Mouse (Mus musculus): ENCODE measurements around the gene Osbpl9. TPM values are rescaled to one million over a fixed set of nuclear protein-coding genes. Genes with fewer than 3 reads are reported as not detected.

The Osbpl9 gene
- polyA plus RNA-seq, 2 experiments: 17.7 to 25.4 TPM

DNA sequence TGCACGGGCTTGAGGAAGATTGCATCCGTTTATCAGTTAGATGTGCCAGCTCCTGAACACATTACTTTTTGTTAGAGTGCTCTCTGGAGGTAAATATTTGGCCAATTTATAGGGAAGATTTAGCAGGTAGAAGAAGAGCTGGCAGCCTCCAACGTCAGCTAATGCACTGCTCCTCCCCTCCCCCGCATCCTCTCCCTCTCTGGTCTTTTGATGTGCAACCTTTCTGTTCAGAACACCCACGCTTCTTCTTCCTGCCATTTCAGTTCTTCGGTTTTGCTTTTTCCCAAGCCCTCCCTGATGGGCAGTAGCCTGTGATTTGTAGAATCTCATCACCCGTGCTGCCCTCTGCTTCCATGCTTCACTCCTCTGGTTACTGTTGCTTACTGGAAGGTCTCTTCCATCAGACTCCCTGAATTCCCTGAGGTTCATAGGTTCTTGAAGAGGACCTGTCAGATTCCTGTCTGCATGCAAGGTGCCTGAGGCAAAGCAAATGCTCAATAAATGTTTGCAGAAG, 27.8 kb upstream of the Osbpl9 start:
- Histone ChIP-seq H3K27me3 (ENCODE audit: control insufficient read depth, insufficient read depth, low read length) (no peaks in the 10 kb centered on the region), H3K4me1 (replicated peaks; ENCODE audit: control insufficient read depth in 2 of 2, insufficient read depth in 2 of 2, low read length in 1 of 2) (peaks cover 0 to 3% of the 10 kb centered on the region in 2 experiments; a peak in 1 of 4 replicates), H3K9me3 (ENCODE audit: control insufficient read depth, low read length) (no peaks in the 10 kb centered on the region), H3K27ac (no peak overlapping the region), H3K9ac (replicated peaks) (no peak overlapping the region), H3K36me3 (replicated peaks; ENCODE audit: control insufficient read depth, insufficient read depth, low read depth) (no peaks in the 10 kb centered on the region), H3K4me3 (ENCODE audit: insufficient read depth in 1 of 2, low read depth in 2 of 2, low read length in 2 of 2) (no peak overlapping the region), H3K4me2 (ENCODE audit: low read depth) (no peak overlapping the region)
- DNase-seq (ENCODE audit: low read depth in 3 of 3, low spot score in 3 of 3): no peak
- no peak for ATAC-seq (ENCODE audit: insufficient read depth)
- 42% methylated on average over 7 of the region's 7 CpGs for WGBS (ENCODE audit: insufficient replicate concordance)
- no peak for TF ChIP-seq CTCF (IDR thresholded peaks at IDR 0.05; ENCODE audit: low read depth)
- no peak for TF ChIP-seq EP300 (IDR thresholded peaks at IDR 0.05; ENCODE audit: low read depth)

DNA sequence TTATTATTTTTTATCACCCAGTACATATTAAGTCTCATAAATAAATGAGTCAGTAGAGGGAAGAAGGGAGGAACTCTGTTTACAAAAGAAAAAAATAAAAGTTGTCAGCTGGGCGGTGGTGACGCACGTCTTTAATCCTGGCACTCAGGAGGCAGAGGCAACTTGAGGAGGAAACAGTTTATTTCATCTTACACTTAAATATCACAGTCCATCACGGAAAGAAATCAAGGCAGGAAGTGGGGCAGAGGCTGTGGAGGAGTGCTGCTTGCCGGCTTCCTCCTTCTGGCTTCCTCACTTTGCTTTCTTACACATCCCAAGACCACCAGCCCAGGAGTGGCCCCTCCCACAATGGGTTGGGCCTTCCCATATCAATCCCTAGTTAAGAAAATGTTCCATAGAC, 24.0 kb upstream of the Osbpl9 start:
- no peak overlapping the region for H3K27ac ChIP-seq
- H3K27me3 ChIP-seq (ENCODE audit: control insufficient read depth, insufficient read depth, low read length): no peaks in the 10 kb centered on the region
- no peak overlapping the region for H3K4me2 ChIP-seq (ENCODE audit: low read depth)
- no peaks in the 10 kb centered on the region for H3K36me3 ChIP-seq (replicated peaks; ENCODE audit: control insufficient read depth, insufficient read depth, low read depth)
- H3K4me1 ChIP-seq (replicated peaks; ENCODE audit: control insufficient read depth in 2 of 2, insufficient read depth in 2 of 2, low read length in 1 of 2): peaks cover 0 to 3% of the 10 kb centered on the region in 2 experiments; a peak in 1 of 4 replicates
- H3K4me3 ChIP-seq (ENCODE audit: insufficient read depth in 1 of 2, low read depth in 2 of 2, low read length in 2 of 2): no peak overlapping the region
- no peak for ATAC-seq (ENCODE audit: insufficient read depth)
- no peak overlapping the region for H3K9ac ChIP-seq (replicated peaks)
- TF ChIP-seq CTCF (IDR thresholded peaks at IDR 0.05; ENCODE audit: low read depth) (no peak), EP300 (IDR thresholded peaks at IDR 0.05; ENCODE audit: low read depth) (no peak)
- DNase-seq (ENCODE audit: low read depth in 3 of 3, low spot score in 3 of 3): no peak
- WGBS (ENCODE audit: insufficient replicate concordance): 32% methylated on average over 5 of the region's 5 CpGs
- no peaks in the 10 kb centered on the region for H3K9me3 ChIP-seq (ENCODE audit: control insufficient read depth, low read length)

DNA sequence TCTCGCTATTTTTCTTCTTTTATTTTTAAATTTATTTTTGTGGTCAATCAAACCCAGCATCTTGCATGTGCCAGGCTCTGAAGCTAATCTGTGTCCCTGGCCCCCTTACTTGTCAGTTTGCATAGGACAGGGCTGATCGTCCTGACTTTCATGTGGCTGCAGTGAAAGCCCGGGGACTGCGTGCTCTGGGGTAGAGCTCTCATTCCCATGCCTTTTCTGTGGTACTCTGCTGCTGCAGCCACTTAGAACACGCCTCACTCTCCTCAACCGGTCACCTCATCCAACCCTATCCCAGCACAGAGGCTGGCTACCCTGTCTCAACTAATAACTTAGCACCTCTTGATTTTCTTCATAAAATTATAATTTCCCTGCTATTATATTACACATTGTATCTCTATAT, 23.5 kb upstream of the Osbpl9 start:
- no peaks in the 10 kb centered on the region for H3K27me3 ChIP-seq (ENCODE audit: control insufficient read depth, insufficient read depth, low read length)
- no peaks in the 10 kb centered on the region for H3K36me3 ChIP-seq (replicated peaks; ENCODE audit: control insufficient read depth, insufficient read depth, low read depth)
- TF ChIP-seq EP300 (IDR thresholded peaks at IDR 0.05; ENCODE audit: low read depth) (no peak), CTCF (IDR thresholded peaks at IDR 0.05; ENCODE audit: low read depth) (no peak)
- H3K9ac ChIP-seq (replicated peaks): no peak overlapping the region
- DNase-seq (ENCODE audit: low read depth in 3 of 3, low spot score in 3 of 3): no peak
- no peak for ATAC-seq (ENCODE audit: insufficient read depth)
- no peak overlapping the region for H3K4me2 ChIP-seq (ENCODE audit: low read depth)
- H3K9me3 ChIP-seq (ENCODE audit: control insufficient read depth, low read length): no peaks in the 10 kb centered on the region
- no peak overlapping the region for H3K4me3 ChIP-seq (ENCODE audit: insufficient read depth in 1 of 2, low read depth in 2 of 2, low read length in 2 of 2)
- peaks cover 0 to 3% of the 10 kb centered on the region in 2 experiments; a peak in 1 of 4 replicates for H3K4me1 ChIP-seq (replicated peaks; ENCODE audit: control insufficient read depth in 2 of 2, insufficient read depth in 2 of 2, low read length in 1 of 2)
- H3K27ac ChIP-seq: no peak overlapping the region
- 63% methylated on average over 6 of the region's 6 CpGs for whole genome bisulfite sequencing (ENCODE audit: insufficient replicate concordance)

DNA sequence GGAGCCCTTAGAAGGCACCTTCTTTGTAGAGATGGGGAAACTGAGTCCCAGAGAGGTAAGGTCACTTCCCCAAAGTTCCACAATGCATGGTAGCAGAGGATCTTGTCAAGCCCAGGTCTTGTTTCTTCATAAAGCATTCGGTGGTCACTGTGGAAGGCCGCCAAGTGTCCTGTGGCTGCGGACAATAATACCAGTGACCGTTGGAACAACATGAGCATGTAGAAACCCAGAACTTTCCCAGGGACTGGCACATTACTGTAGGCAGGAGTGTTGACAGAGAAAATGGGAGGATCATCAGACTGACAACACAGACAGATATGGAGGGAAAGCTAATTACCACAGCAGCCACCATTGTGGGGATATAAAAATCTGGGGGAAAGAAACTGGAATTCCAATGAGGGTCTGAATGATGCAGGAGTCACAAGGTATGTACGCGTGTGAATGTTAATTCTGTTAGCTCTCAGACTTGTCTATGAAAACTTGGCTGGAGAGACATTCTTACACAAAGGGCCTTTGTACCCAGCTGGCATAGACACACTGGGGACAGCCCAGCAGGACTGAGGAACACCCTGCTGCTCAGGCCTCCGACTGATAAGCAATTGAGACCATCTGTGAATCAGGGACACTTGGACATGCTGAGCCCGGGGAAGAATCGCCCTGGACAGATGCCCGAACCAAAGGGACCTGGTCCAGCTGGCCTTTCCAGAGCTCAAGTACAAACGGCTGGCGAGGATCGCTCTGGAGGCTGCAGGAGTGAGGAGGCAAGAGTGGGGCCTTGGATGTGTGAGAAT, 22.9 kb upstream of the Osbpl9 start:
- H3K27ac ChIP-seq: no peak overlapping the region
- no peak overlapping the region for H3K4me2 ChIP-seq (ENCODE audit: low read depth)
- H3K4me3 ChIP-seq (ENCODE audit: insufficient read depth in 1 of 2, low read depth in 2 of 2, low read length in 2 of 2): no peak overlapping the region
- H3K9me3 ChIP-seq (ENCODE audit: control insufficient read depth, low read length): no peaks in the 10 kb centered on the region
- no peak overlapping the region for H3K9ac ChIP-seq (replicated peaks)
- H3K4me1 ChIP-seq (replicated peaks; ENCODE audit: control insufficient read depth in 2 of 2, insufficient read depth in 2 of 2, low read length in 1 of 2): peaks cover 0 to 2% of the 10 kb centered on the region in 2 experiments; a peak in 1 of 4 replicates
- no peaks in the 10 kb centered on the region for H3K27me3 ChIP-seq (ENCODE audit: control insufficient read depth, insufficient read depth, low read length)
- DNase-seq (ENCODE audit: low read depth in 3 of 3, low spot score in 3 of 3) (no peak), ATAC-seq (ENCODE audit: insufficient read depth) (no peak)
- TF ChIP-seq EP300 (IDR thresholded peaks at IDR 0.05; ENCODE audit: low read depth) (no peak), CTCF (IDR thresholded peaks at IDR 0.05; ENCODE audit: low read depth) (no peak)
- WGBS (ENCODE audit: insufficient replicate concordance): 74% methylated on average over 13 of the region's 13 CpGs
- no peaks in the 10 kb centered on the region for H3K36me3 ChIP-seq (replicated peaks; ENCODE audit: control insufficient read depth, insufficient read depth, low read depth)

DNA sequence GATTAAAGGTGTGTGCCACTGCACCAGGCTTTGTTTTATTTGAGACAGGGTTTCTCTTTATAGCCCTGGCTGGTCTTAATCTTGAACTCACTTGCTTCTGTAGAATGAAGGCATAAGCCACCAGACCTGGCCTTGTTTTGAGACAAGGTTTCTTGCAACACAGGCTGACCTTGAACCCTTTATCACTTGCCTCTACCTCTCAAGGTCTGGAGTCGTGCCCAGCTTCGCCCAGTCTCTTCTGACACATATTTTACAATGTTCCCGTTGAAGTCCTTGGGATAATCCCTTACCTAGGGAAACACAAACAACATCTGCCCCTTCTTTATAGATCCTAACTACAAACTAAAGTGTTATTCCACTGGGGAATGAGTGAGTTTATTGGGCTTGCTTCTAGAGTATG, 19.9 kb upstream of the Osbpl9 start:
- Histone ChIP-seq H3K27me3 (ENCODE audit: control insufficient read depth, insufficient read depth, low read length) (no peaks in the 10 kb centered on the region), H3K36me3 (replicated peaks; ENCODE audit: control insufficient read depth, insufficient read depth, low read depth) (no peaks in the 10 kb centered on the region), H3K9me3 (ENCODE audit: control insufficient read depth, low read length) (no peaks in the 10 kb centered on the region), H3K4me1 (replicated peaks; ENCODE audit: control insufficient read depth in 2 of 2, insufficient read depth in 2 of 2, low read length in 1 of 2) (no peaks in the 10 kb centered on the region), H3K9ac (replicated peaks) (no peak overlapping the region), H3K4me2 (ENCODE audit: low read depth) (no peak overlapping the region), H3K27ac (no peak overlapping the region), H3K4me3 (ENCODE audit: insufficient read depth in 1 of 2, low read depth in 2 of 2, low read length in 2 of 2) (no peak overlapping the region)
- 53% methylated on average over 3 of the region's 3 CpGs for WGBS (ENCODE audit: insufficient replicate concordance)
- ATAC-seq (ENCODE audit: insufficient read depth): no peak
- TF ChIP-seq EP300 (IDR thresholded peaks at IDR 0.05; ENCODE audit: low read depth): no peak
- no peak for TF ChIP-seq CTCF (IDR thresholded peaks at IDR 0.05; ENCODE audit: low read depth)
- DNase-seq (ENCODE audit: low read depth in 3 of 3, low spot score in 3 of 3): no peak
